Mouse (Mus musculus) cerebral cortex, adult 2 months (tissue): ENCODE results near the gene Prkaca.

Experiments used
- WGBS: fragments of 180-500 bp; shearing (Covaris S2); methylation state at CpG from one replicate; pipeline ENCODE4 v1.1.7; 2018; 5-methylcytosine and 5-hydroxymethylcytosine counted together

The Prkaca gene

DNA sequence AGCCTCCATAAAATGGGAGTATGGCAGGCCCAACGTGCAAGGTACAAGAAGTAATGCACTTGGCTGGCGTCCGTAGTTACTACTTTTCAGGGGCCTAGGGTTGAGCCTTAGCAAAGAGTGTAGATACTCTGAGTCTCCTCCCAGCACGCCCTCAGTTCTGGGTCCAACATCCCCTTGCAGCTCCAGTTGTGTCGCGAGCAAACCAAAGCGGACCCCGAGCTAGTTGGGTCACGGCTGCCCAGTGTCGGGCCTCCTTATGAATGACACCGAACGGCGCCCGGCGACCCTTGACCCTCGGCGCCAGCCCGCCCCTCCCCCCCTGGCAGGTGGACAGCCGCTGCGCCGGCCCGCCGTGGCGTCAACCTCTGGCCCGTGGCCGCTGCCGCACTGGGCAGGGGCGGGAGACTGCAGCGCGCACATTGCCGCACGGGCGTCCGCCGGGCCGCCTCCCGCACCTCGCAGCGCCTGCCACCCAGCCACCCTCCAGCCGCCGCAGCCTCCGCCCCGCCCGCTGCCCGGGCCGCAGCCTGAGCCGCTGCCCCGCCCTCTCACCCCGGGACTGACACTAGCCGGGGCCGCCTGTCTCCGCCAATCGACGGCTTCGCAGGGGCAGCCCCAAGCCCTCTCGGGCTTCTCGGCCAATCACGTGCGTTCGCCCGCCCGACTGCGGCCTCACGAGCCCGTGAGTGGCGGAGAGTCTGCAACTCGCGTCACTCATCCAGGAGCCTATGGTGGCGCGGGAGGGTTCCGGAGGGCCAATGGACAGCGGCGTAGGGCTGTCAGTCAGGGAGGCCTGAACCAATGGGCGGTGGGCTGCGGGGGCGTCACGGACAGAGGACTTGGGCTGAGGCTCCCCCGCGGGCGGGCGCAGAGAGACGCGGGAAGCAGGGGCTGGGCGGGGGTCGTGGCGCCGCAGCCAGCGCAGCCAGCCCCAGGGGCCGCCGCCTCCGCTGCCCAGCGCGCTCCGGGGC is at the start of gene Prkaca:
TSS of gene Prkaca (plus strand) at position 844 of the 971 bp plus-strand sequence.
- WGBS = under 1% methylated on average over 84 of the region's 94 CpGs

DNA sequence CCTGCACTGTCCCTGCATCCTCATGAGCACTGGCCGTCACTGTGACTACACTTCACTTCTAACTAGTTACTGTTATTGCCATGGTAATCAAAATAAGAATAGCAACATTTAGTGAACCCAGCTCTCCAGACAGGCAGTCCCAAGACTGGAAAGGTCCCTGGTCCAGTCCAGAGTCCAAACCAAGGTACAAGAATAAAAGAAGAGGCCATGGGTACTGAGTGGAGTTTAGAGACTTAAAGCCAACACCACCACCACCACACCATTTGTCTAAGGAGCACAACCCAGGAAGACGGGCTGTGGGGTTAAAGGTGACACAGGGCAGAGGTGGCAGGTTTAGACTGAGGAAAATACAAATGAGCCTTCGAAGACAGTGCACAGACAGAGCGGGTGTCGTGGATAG is 48.2 kb upstream of the Prkaca start:
- 90% methylated on average over 5 of the region's 5 CpGs for WGBS

- 58% methylated on average over 7 of the region's 7 CpGs for WGBS
These were observed 46.5 kb upstream of the Prkaca start for GRCm38 (mm10) chr8:83926266-83926665.

DNA sequence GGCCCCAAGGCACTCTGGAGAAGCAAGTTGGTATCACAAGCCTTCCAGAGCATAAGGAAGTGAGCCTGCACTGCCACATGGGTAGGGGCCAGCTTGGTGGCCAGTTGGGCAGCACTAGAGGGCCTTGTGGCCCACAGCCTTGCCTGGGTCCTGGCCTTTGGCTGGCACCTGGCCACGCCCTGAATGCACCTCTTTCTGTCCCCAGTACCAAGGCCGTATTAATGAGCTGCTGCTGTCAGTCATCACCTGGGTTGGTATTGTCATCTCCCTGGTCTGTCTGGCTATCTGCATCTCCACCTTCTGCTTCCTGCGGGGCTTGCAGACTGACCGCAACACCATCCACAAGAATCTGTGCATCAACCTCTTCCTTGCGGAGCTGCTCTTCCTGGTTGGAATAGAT is 38.6 kb upstream of the Prkaca start:
- 84% methylated on average over 5 of the region's 5 CpGs for WGBS

DNA sequence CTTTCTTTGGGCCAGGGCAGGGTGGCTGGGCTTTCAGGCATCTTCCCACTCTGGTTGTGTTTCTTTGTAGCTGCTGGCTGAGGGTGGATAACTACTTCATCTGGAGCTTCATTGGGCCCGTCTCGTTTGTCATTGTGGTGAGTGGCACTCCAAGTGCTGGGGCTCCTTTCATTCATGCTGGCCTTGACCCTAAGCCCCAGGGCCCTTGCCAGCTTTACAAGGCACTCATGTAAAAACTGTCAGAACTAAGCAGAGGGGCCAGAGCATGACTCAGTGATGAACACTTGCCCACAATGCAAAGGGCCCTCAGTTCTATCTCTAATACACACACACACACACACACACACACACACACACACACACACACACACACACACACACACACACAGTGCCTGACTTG is 37.8 kb upstream of the Prkaca start:
- WGBS = 58% methylated on average over 2 of the region's 2 CpGs

GRCm38 (mm10) chr8:83935435-83935834 is 37.4 kb upstream of the Prkaca start:
- 87% methylated on average over 8 of the region's 8 CpGs for WGBS

GRCm38 (mm10) chr8:83937645-83938044 is 35.1 kb upstream of the Prkaca start:
- WGBS = 85% methylated on average over 7 of the region's 7 CpGs

GRCm38 (mm10) chr8:83938330-83938729 is 34.5 kb upstream of the Prkaca start:
- WGBS = 94% methylated on average over 15 of the region's 15 CpGs

GRCm38 (mm10) chr8:83941066-83941677 is 31.6 kb upstream of the Prkaca start:
- WGBS = 64% methylated on average over 6 of the region's 6 CpGs

- WGBS = 16% methylated on average over 1 of the region's 1 CpGs
These were observed 30.3 kb upstream of the Prkaca start for GRCm38 (mm10) chr8:83942446-83942845.

GRCm38 (mm10) chr8:83945540-83945939 is 27.3 kb upstream of the Prkaca start:
- 62% methylated on average over 3 of the region's 3 CpGs for whole genome bisulfite sequencing

- under 1% methylated on average over 14 of the region's 14 CpGs for WGBS
These were observed 18.1 kb upstream of the Prkaca start for GRCm38 (mm10) chr8:83954749-83955105.

DNA sequence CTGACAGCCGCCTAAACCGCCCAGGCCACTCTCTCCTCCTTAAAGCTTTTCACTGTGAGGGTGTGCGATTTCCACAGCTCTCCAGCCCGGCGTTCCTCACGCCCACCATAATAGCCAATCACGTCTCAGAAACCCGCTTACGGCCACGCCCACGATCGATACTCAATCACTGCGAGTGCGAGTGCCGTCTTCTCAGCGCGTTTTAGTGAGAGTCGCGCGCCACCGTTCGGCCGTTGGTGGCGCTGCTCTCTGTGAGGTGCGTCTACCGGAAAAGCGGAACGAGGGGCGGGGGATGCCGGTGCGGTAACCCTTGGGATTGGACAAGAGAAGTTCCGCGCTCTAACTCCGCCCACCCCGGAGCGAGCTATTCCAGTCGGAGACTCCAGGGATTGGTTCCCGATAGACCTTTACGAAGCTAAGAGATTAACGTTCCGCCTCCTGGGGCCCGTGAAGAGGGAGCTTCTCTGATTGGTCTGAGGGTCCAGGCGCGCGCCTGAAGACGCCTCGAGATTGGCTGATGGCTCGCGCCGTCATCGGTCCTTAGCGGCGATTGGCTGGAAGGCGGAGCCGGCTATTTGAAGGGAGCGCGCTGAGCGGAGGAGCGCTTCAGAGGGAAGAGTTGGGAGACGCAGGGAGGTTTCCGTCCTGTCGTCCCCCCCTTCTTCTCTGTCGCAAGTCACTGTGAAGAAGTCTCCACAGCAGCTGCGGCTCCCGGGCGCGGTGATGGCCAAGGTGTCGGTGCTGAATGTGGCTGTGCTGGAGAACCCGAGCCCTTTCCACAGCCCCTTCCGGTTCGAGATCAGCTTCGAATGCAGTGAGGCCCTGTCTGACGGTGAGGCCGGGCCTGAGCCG is 17.5 kb upstream of the Prkaca start, which contains the start of the genes Gm10644 and Asf1b:
TSS of gene Gm10644 (minus strand) at position 100 of the 852 bp plus-strand sequence.
TSS of gene Asf1b (plus strand) at position 402 of the 852 bp plus-strand sequence.
- under 1% methylated on average over 75 of the region's 75 CpGs for WGBS

GRCm38 (mm10) chr8:83955958-83956218 is 16.9 kb upstream of the Prkaca start:
- under 1% methylated on average over 15 of the region's 15 CpGs for WGBS

DNA sequence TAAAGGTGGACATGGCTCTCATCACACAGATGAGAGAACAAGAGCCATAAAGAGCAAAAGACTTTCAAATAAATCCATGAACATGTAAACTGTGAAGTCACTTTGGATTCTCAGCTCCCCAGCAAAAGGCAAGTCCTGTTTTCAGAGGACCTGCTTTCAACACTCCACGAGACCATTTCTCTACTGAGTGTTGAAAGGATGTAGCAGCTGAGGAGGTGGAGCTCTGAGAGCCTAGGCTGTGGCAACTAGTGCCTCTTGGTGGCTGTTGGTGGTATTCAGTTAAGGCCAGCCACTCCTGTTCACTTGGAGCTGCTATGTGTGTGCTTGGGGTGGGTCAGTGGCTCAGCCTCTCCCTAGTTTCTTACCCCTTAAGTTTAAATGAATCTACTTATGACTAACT is 16.0 kb upstream of the Prkaca start:
- WGBS = 3% methylated on average over 1 of the region's 1 CpGs

DNA sequence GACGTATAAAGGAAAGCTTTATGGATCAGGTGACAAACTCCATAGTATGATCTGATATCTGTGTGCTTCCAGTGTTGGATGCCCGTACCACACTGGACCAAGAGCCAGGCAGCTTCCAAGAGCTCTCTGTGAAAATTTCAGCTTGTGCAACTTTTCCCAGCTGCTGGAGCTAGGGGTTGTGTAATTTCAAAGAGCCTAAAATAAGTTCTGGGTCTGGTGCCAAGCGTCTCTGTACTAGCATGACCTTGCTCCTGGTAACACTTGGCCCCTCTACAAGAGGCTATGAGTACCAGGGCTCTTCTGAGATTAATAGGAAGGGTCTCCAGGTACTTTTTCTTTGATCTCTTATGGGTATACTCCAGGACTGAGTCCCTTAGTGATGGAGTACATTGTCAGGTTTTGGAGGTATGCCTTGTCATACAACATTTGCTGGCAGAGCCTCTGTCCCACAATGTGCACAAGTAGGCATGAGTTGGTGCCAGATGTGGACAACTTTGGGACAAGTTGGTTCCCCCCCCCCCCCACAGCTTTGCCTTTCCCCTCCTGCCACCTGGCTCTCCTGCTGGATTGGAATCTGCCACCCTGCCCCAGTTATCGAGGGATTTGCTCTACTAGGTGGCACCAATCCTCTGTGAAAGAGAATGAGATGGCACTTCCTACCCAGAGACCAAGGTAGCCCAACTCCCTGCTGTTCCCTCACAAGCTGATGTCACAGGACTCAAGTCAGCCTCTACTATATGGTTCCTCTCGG is 8.6 kb upstream of the Prkaca start:
- WGBS = 84% methylated on average over 5 of the region's 5 CpGs

DNA sequence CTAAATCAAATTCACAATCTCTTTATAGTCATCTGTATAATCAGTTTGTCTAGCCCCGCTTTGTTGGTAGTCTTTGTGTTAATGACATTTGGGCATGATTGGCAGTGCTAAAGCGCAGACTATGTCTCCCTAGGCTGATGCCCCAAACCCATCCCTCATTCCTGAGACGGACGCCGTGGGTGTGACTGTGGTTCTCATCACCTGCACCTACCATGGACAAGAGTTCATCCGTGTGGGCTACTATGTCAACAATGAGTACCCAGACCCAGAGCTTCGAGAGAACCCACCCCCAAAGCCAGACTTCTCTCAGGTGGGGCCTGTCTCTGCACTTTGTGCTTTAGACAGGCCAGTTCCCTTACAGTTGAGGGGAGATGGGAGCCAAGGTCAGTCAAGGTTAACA is 5.1 kb upstream of the Prkaca start:
- WGBS = 95% methylated on average over 7 of the region's 7 CpGs

DNA sequence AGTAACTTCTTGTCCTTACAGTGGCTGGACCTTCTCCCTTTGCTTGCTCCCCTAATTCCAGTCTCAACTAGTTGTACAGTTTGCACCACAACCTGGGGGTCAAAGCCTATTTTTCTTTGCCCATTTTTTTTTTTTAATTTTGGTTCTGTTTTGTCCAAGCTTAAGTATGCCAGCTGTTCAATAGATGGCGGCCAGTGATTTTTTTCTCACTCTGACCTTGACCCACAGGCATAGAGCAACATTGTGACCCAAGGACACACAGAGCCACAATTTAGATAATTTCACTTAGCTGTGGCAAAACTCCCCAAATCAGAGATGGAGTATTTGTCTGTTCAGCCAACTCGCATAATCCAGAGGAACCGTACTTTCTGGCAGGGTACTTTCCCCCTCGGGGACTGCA is 1.7 kb upstream of the Prkaca start:
- 91% methylated on average over 4 of the region's 4 CpGs for WGBS

- WGBS = 74% methylated on average over 6 of the region's 6 CpGs
These were observed 1.1 kb upstream of the Prkaca start for GRCm38 (mm10) chr8:83971661-83972060.

DNA sequence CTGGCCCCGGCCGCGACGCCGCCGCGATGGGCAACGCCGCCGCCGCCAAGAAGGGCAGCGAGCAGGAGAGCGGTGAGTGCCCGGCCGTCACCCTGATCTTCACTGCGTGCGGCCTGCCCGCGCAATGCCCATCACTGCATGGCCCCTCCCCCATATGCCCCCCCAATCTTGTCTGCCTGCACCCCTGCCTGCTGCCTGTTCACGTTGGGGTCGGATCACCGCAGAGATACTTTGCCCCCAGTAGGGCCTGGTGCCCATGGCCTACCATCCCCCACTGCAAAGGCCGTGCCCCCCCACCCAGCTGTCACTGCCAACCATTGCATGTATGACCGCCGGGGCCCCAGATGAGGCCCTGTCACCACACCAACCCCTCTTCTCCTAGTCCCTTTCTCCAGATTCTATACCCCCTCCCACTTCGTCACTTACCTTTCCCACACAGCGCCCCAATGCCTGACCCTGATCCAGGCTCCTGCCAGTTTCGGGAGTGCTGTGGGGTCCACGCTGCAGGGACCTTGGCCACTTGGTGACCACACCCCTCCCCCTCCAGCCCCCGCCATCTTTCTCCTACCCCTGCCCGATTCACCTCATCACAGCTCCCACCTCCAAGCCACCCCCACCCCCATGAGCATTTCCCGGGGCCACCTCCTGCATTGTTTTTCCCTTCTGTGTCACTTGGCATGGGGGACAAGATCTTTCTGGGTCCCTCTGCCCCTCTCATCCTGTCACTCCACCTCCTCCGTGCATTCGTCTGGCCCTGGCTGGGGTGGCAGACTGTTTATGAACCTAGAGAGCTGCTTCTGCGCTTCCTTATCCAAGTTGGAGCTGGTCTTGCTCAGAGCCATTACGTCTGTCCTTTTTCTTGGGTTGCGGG is 603 bp downstream of the Prkaca start:
- 2% methylated on average over 37 of the region's 37 CpGs for WGBS

DNA sequence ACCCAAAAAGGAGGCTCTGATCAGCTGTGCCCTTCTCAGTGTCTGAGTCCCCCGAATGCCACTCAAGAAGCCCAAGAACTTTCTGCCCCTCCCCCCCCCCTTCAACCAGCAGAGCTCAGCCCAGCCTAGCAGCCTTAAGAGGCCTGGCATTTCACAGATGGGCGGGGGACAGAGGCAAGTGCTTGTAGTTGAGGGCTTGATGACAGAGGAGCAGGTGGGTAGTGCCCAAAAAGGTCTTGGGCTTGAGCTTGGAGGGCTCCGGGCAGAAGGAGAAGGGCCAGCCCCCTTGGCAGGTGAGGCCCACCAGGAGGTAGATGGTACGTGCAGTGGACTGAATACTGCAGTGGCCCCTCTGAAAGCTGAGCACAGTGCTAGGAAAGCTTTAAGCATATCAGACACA is 1.7 kb downstream of the Prkaca start:
- WGBS = 73% methylated on average over 4 of the region's 4 CpGs
